ENCODE assay signal across 8 mouse cellular contexts in the genomic region with DNA sequence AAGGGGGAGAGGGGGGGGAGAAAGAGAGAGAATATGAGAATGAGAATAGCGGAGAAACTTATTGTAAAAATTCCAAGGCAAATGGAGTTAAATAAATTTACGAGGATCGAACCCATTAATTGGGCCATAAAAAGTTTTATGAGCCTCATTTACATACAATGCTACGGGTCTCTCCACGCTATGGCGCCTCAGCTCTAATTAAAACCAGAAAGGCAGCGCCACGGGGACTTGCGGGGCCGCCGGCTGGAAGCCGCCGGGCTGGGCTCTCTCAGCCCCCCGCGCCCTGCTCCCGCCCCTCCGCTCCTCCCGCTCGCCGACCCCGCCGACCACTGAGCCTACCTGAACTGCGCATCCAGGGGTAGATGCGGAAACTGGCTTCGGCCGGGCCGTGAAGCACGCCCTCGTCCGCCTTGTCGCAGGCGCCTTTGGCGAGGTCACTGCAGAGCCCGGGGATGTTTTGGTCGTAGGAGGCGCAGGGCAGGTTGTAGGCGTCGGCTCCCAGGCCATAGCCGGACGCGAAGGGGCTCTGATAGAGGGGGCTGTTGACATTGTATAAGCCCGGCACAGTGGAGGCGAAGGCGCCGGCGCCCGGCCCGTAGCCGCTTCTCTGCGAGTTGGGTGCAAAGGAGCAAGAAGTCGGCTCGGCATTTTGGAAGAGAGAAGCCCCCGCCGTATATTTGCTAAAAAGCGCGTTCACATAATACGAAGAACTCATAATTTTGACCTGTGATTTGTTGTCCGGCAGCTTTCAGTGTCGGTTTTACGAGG. TPM values are rescaled to one million over a fixed set of nuclear protein-coding genes. Genes with fewer than 3 reads are reported as not detected.
DNase-seq lines count a peak whose midpoint lies in the region; ATAC-seq lines count a peak whose summit lies in the region.

No protein-coding gene starts in this region.

- peak; percentile 33 for DNase-seq in CD4-positive helper T cell, adult 2 months (ENCODE audit: low read depth, low spot score)
- DNase-seq in ZHBTc4 (ENCODE audit: low read depth, low spot score), result peak; percentile 67
- DNase-seq in cerebellum, postnatal 14 days, result no peak
- DNase-seq in thymus, postnatal 14 days, result no peak

- H3K4me3 ChIP-seq in heart, embryonic 13.5 days, result peak overlapping the region; percentile 43
- H3K4me3 ChIP-seq in limb, embryonic 13.5 days, result peak overlapping the region; percentile 65
- peak overlapping the region; percentile 41 for H3K4me3 ChIP-seq in stomach, embryonic 14.5 days (ENCODE audit: low read depth, low read length)

- no peak overlapping the region for H3K27ac ChIP-seq in heart, embryonic 13.5 days (replicated peaks)
- peak overlapping the region; percentile 95 for H3K27ac ChIP-seq in limb, embryonic 13.5 days
- H3K27ac ChIP-seq in stomach, embryonic 14.5 days (ENCODE audit: low read length), result peak overlapping the region; percentile 44; the same call in 1 of the 2 replicates

- peaks cover 100% of the 10 kb centered on the region for H3K27me3 ChIP-seq in heart, embryonic 13.5 days (replicated peaks)
- H3K27me3 ChIP-seq in limb, embryonic 13.5 days, result peaks cover 21% of the 10 kb centered on the region
- peaks cover 55% of the 10 kb centered on the region for H3K27me3 ChIP-seq in stomach, embryonic 14.5 days (ENCODE audit: control insufficient read depth, insufficient read depth, low read length)

- ATAC-seq in heart, embryonic 13.5 days (ENCODE audit: extremely low read depth, insufficient number of reproducible peaks, low FRiP score, low TSS enrichment), result no peak
- ATAC-seq in limb, embryonic 13.5 days (ENCODE audit: low FRiP score, low read depth), result peak; percentile 7; the same call in 1 of the 2 replicates
- ATAC-seq in stomach, embryonic 14.5 days (ENCODE audit: insufficient number of reproducible peaks, insufficient read depth, low FRiP score, low read depth), result no peak
- no peak for ATAC-seq in frontal cortex, adult (ENCODE audit: low TSS enrichment)

- no peaks in the 10 kb centered on the region for H3K9me3 ChIP-seq in heart, embryonic 13.5 days
- H3K9me3 ChIP-seq in limb, embryonic 13.5 days, result no peaks in the 10 kb centered on the region
- no peaks in the 10 kb centered on the region for H3K9me3 ChIP-seq in stomach, embryonic 14.5 days (ENCODE audit: control insufficient read depth, low read depth, low read length)

- H3K36me3 ChIP-seq in heart, embryonic 13.5 days, result no peaks in the 10 kb centered on the region
- H3K36me3 ChIP-seq in limb, embryonic 13.5 days, result no peaks in the 10 kb centered on the region
- no peaks in the 10 kb centered on the region for H3K36me3 ChIP-seq in stomach, embryonic 14.5 days (ENCODE audit: control insufficient read depth, insufficient read depth, low read length)

- WGBS in heart, embryonic 13.5 days, result 2% methylated on average over 60 of the region's 60 CpGs
- under 1% methylated on average over 60 of the region's 60 CpGs for WGBS in limb, embryonic 13.5 days
- 2% methylated on average over 60 of the region's 60 CpGs for WGBS in stomach, embryonic 14.5 days

- H3K4me2 ChIP-seq in heart, embryonic 13.5 days, result peak overlapping the region; percentile 62
- H3K4me2 ChIP-seq in limb, embryonic 13.5 days (replicated peaks), result peak overlapping the region; percentile 93
- H3K4me2 ChIP-seq in stomach, embryonic 14.5 days (replicated peaks; ENCODE audit: low read depth, low read length), result peak overlapping the region; percentile 44

- peaks cover 27% of the 10 kb centered on the region for H3K4me1 ChIP-seq in heart, embryonic 13.5 days
- peaks cover 76% of the 10 kb centered on the region for H3K4me1 ChIP-seq in limb, embryonic 13.5 days
- 0 out of 2 replicates have a peak, but pooled peaks cover 4% of the 10 kb centered on the region for H3K4me1 ChIP-seq in stomach, embryonic 14.5 days (ENCODE audit: control insufficient read depth, insufficient read depth, low read length)

- 0 out of 2 replicates have a peak overlapping the region, but pooled peaks have one; percentile 38 for H3K9ac ChIP-seq in heart, embryonic 13.5 days
- H3K9ac ChIP-seq in limb, embryonic 13.5 days, result peak overlapping the region; percentile 89
- peak overlapping the region; percentile 31 for H3K9ac ChIP-seq in stomach, embryonic 14.5 days (replicated peaks; ENCODE audit: low read depth, low read length)

RNA-seq across cellular contexts. Expression of gene Gm28308, which starts 3.7 kb away (rescaled TPM):
- not detected in 2 replicates for polyA plus RNA-seq in heart, embryonic 13.5 days (2015; fragmentation: Nextera tagmentation; extraction: Ambion mirVana)
- polyA plus RNA-seq in limb, embryonic 13.5 days (2015; fragmentation: Nextera tagmentation; extraction: Ambion mirVana), result 0.29 TPM in 1 of 2 replicates, not detected in the other
- polyA plus RNA-seq in stomach, embryonic 14.5 days (2014; fragmentation: Nextera tagmentation; extraction: Ambion mirVana), result not detected in 2 replicates

RNA-seq across cellular contexts. Expression of gene Hoxa3, which starts 3.7 kb away (rescaled TPM):
- 0.99 and 1.2 TPM in 2 replicates for polyA plus RNA-seq in heart, embryonic 13.5 days (2015; fragmentation: Nextera tagmentation; extraction: Ambion mirVana)
- 5.9 and 6.3 TPM in 2 replicates for polyA plus RNA-seq in limb, embryonic 13.5 days (2015; fragmentation: Nextera tagmentation; extraction: Ambion mirVana)
- polyA plus RNA-seq in stomach, embryonic 14.5 days (2014; fragmentation: Nextera tagmentation; extraction: Ambion mirVana), result 15.5 and 16.0 TPM in 2 replicates

RNA-seq across cellular contexts. Expression of gene Hoxa7, which starts 4.8 kb away (rescaled TPM):
- polyA plus RNA-seq in heart, embryonic 13.5 days (2015; fragmentation: Nextera tagmentation; extraction: Ambion mirVana), result 0.46 and 0.59 TPM in 2 replicates
- polyA plus RNA-seq in limb, embryonic 13.5 days (2015; fragmentation: Nextera tagmentation; extraction: Ambion mirVana), result 11.8 and 13.1 TPM in 2 replicates
- 13.7 and 13.9 TPM in 2 replicates for polyA plus RNA-seq in stomach, embryonic 14.5 days (2014; fragmentation: Nextera tagmentation; extraction: Ambion mirVana)

RNA-seq across cellular contexts. Expression of gene Hoxa6, which starts 8.4 kb away (rescaled TPM):
- polyA plus RNA-seq in heart, embryonic 13.5 days (2015; fragmentation: Nextera tagmentation; extraction: Ambion mirVana), result 0.40 TPM in 1 of 2 replicates, not detected in the other
- polyA plus RNA-seq in limb, embryonic 13.5 days (2015; fragmentation: Nextera tagmentation; extraction: Ambion mirVana), result 0.97 and 1.2 TPM in 2 replicates
- 3.4 TPM in 2 replicates for polyA plus RNA-seq in stomach, embryonic 14.5 days (2014; fragmentation: Nextera tagmentation; extraction: Ambion mirVana)

RNA-seq across cellular contexts. Expression of gene Hoxa5, which starts 12.5 kb away (rescaled TPM):
- polyA plus RNA-seq in heart, embryonic 13.5 days (2015; fragmentation: Nextera tagmentation; extraction: Ambion mirVana), result 3.6 and 5.9 TPM in 2 replicates
- 4.8 and 5.3 TPM in 2 replicates for polyA plus RNA-seq in limb, embryonic 13.5 days (2015; fragmentation: Nextera tagmentation; extraction: Ambion mirVana)
- polyA plus RNA-seq in stomach, embryonic 14.5 days (2014; fragmentation: Nextera tagmentation; extraction: Ambion mirVana), result 24.4 and 27.1 TPM in 2 replicates

Comparison
In these comparisons a context has a peak if more than half of its experiments do, and no peak if none do; other contexts are left out.
1. DNase-seq: peak in CD4-positive helper T cell, adult 2 months (single experiment) and ZHBTc4 (single experiment); none in cerebellum, postnatal 14 days (0 of 2) and thymus, postnatal 14 days (single experiment).
2. H3K9ac ChIP-seq: peak in every context shown above with its lines; median percentile 89 in limb, embryonic 13.5 days; 38 in heart, embryonic 13.5 days; 31 in stomach, embryonic 14.5 days.
3. Peak in every context shown above with its lines, with median percentiles within 50 percentile points of each other: H3K4me2 ChIP-seq and H3K4me3 ChIP-seq.